Mouse (Mus musculus): ENCODE results near the gene Fshb. TPM values are rescaled to one million over a fixed set of nuclear protein-coding genes. Genes with fewer than 3 reads are reported as not detected.
A peak's percentile ranks its signal among the peaks of the same experiment; 100 is the strongest.

The Fshb gene
- total and polyA plus RNA-seq, 3 experiments, result not detected

DNA sequence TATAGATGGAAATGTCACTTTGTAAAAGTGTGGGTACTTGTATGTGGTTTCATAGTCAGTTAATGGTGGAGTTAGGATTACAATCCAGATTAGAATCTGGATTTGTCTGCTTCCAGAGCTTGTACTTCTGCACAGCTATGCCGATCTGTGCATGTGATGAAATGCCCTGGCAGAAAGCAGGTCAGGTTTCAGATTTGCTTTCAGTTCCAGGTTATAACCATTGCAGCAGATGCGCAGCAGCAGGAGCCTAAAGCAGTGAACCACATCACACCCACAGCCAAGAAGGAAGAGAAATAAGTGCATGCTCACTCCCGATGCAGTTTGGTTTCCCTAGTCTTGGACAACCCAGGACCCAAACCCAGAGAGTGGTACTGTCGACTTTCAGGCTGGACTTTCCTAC lies 34.8 kb downstream of the Fshb start:
- in situ Hi-C loops (cut with MboI; ENCODE audit: low pct_ligation_motif_present, low pct_unique_long_range_greater_than_20kb, low sequenced_read_pairs) (no loop called here), dilution Hi-C loops (cut with MboI; ENCODE audit: extremely low pct_ligation_motif_present, extremely low pct_unique_long_range_greater_than_20kb, low sequenced_read_pairs) (no loop called here)
- H3K4me2 ChIP-seq (ENCODE audit: insufficient read depth, low read depth, poor library complexity, severe bottlenecking), result peak overlapping the region; percentile 44
- H3K9ac ChIP-seq (ENCODE audit: insufficient read depth, low read depth), result no peak overlapping the region
- peak; percentile 24 for DNase-seq (ENCODE audit: extremely low read depth)
- H3K4me1 ChIP-seq (ENCODE audit: control insufficient read depth in 1 of 2, insufficient read depth in 2 of 2), result 0 out of 4 replicates have a peak, but pooled peaks cover 0 to 2% of the 10 kb centered on the region in 2 experiments
- H3K9me3 ChIP-seq (replicated peaks; ENCODE audit: low read length), result peaks cover 18% of the 10 kb centered on the region
- no peaks in the 10 kb centered on the region for H3K79me2 ChIP-seq (replicated peaks; ENCODE audit: control insufficient read depth, extremely low read depth, insufficient read depth, poor library complexity, severe bottlenecking)
- H3K4me3 ChIP-seq (replicated peaks in 1 of 3; ENCODE audit: low read depth in 2 of 3, low read length in 2 of 3, poor library complexity in 1 of 3), result peak overlapping the region in 1 of 3 experiments; percentile 31
- TF ChIP-seq GABPA (IDR thresholded peaks at IDR 0.05; ENCODE audit: insufficient replicate concordance, low read depth, low read length) (no peak), CTCF (conservative IDR thresholded peaks at IDR 0.05 in 1 of 2, IDR thresholded peaks at IDR 0.05 in 1 of 2; ENCODE audit: low read depth in 2 of 2, low read length in 2 of 2) (no peak), EP300 (IDR thresholded peaks at IDR 0.05; ENCODE audit: low read length) (peak; percentile 70), NRF1 (IDR thresholded peaks at IDR 0.05; ENCODE audit: low read depth, low read length) (peak; percentile 61), PAX5 (IDR thresholded peaks at IDR 0.05; ENCODE audit: low read length) (no peak), ZMIZ1 (IDR thresholded peaks at IDR 0.05; ENCODE audit: low read depth, low read length) (no peak), RCOR1 (conservative IDR thresholded peaks at IDR 0.05; ENCODE audit: low read depth, low read length) (no peak), BHLHE40 (IDR thresholded peaks at IDR 0.05; ENCODE audit: low read depth, low read length) (peak; percentile 67), UBTF (IDR thresholded peaks at IDR 0.05; ENCODE audit: low read depth, low read length) (no peak), IRF4 (IDR thresholded peaks at IDR 0.05; ENCODE audit: low read depth, low read length) (peak; percentile 77), E2F4 (IDR thresholded peaks at IDR 0.05; ENCODE audit: insufficient replicate concordance, low read depth, low read length) (no peak), MXI1 (IDR thresholded peaks at IDR 0.05; ENCODE audit: low read depth, low read length) (no peak)
- no peaks in the 10 kb centered on the region for H3K36me3 ChIP-seq (replicated peaks in 1 of 2; ENCODE audit: control insufficient read depth in 1 of 2, insufficient read depth in 1 of 2, low read length in 1 of 2)
- no peaks in the 10 kb centered on the region for H3K27me3 ChIP-seq (replicated peaks)
- H3K27ac ChIP-seq (ENCODE audit: insufficient read depth, low read depth), result no peak overlapping the region

DNA sequence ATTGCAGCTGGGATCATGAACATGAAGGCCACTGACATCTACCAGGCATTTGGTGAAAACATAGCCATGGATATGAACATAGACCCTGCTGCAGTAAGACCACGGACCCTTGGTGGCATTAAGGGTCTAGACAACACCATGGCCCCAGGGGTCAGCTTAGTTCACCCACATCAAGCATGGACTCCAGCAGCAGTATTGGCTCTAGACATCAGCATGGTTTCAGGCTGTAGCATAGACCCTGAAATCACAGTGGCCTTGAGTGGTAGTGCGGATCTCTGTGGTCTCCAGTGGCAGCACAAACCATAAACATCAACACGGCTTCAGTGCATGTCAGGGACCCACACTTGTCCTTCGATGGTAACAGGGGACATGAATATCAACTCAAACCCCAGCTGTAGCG lies 36.7 kb downstream of the Fshb start:
- Histone ChIP-seq H3K4me3 (replicated peaks in 1 of 3; ENCODE audit: low read depth in 2 of 3, low read length in 2 of 3, poor library complexity in 1 of 3) (no peak overlapping the region), H3K79me2 (replicated peaks; ENCODE audit: control insufficient read depth, extremely low read depth, insufficient read depth, poor library complexity, severe bottlenecking) (no peaks in the 10 kb centered on the region), H3K4me2 (ENCODE audit: insufficient read depth, low read depth, poor library complexity, severe bottlenecking) (no peak overlapping the region), H3K4me1 (ENCODE audit: control insufficient read depth in 1 of 2, insufficient read depth in 2 of 2) (0 out of 4 replicates have a peak, but pooled peaks cover 0 to 2% of the 10 kb centered on the region in 2 experiments), H3K9ac (ENCODE audit: insufficient read depth, low read depth) (no peak overlapping the region), H3K9me3 (replicated peaks; ENCODE audit: low read length) (peaks cover 18% of the 10 kb centered on the region), H3K36me3 (replicated peaks in 1 of 2; ENCODE audit: control insufficient read depth in 1 of 2, insufficient read depth in 1 of 2, low read length in 1 of 2) (no peaks in the 10 kb centered on the region), H3K27ac (ENCODE audit: insufficient read depth, low read depth) (no peak overlapping the region), H3K27me3 (replicated peaks) (no peaks in the 10 kb centered on the region)
- dilution Hi-C loops (cut with MboI; ENCODE audit: extremely low pct_ligation_motif_present, extremely low pct_unique_long_range_greater_than_20kb, low sequenced_read_pairs) (no loop called here), in situ Hi-C loops (cut with MboI; ENCODE audit: low pct_ligation_motif_present, low pct_unique_long_range_greater_than_20kb, low sequenced_read_pairs) (no loop called here)
- no peak for TF ChIP-seq RAD21 (IDR thresholded peaks at IDR 0.05; ENCODE audit: low read depth, low read length)
- no peak for TF ChIP-seq ZMIZ1 (IDR thresholded peaks at IDR 0.05; ENCODE audit: low read depth, low read length)
- no peak for TF ChIP-seq ELF1 (IDR thresholded peaks at IDR 0.05; ENCODE audit: low read depth, low read length)
- no peak for TF ChIP-seq MAZ (IDR thresholded peaks at IDR 0.05; ENCODE audit: low read depth, low read length)
- no peak for TF ChIP-seq MAFK (IDR thresholded peaks at IDR 0.05; ENCODE audit: insufficient replicate concordance, low read length)
- no peak for TF ChIP-seq TCF12 (IDR thresholded peaks at IDR 0.05; ENCODE audit: low read depth, low read length)
- TF ChIP-seq KAT2A (IDR thresholded peaks at IDR 0.05; ENCODE audit: insufficient replicate concordance, low read length), result no peak
- no peak for TF ChIP-seq CHD1 (IDR thresholded peaks at IDR 0.05; ENCODE audit: low read depth, low read length)
- TF ChIP-seq MXI1 (IDR thresholded peaks at IDR 0.05; ENCODE audit: low read depth, low read length), result no peak
- TF ChIP-seq USF2 (conservative IDR thresholded peaks at IDR 0.05; ENCODE audit: low read depth, low read length), result no peak
- TF ChIP-seq JUND (conservative IDR thresholded peaks at IDR 0.05; ENCODE audit: low read depth, low read length), result no peak
- TF ChIP-seq BHLHE40 (IDR thresholded peaks at IDR 0.05; ENCODE audit: low read depth, low read length), result no peak
- no peak for TF ChIP-seq SIN3A (IDR thresholded peaks at IDR 0.05; ENCODE audit: low read length)
- no peak for TF ChIP-seq ETS1 (conservative IDR thresholded peaks at IDR 0.05; ENCODE audit: low read depth, low read length)
- no peak for TF ChIP-seq GABPA (IDR thresholded peaks at IDR 0.05; ENCODE audit: insufficient replicate concordance, low read depth, low read length)
- TF ChIP-seq NRF1 (IDR thresholded peaks at IDR 0.05; ENCODE audit: low read depth, low read length), result no peak
- TF ChIP-seq HCFC1 (IDR thresholded peaks at IDR 0.05; ENCODE audit: low read depth, low read length), result no peak
- TF ChIP-seq SMC3 (IDR thresholded peaks at IDR 0.05; ENCODE audit: low read depth, low read length), result no peak
- DNase-seq (ENCODE audit: extremely low read depth), result no peak

Data from CH12.LX (cell line).